Mouse (Mus musculus): Measurements from ENCODE around the gene 2900026A02Rik.

2900026A02Rik gene

DNA sequence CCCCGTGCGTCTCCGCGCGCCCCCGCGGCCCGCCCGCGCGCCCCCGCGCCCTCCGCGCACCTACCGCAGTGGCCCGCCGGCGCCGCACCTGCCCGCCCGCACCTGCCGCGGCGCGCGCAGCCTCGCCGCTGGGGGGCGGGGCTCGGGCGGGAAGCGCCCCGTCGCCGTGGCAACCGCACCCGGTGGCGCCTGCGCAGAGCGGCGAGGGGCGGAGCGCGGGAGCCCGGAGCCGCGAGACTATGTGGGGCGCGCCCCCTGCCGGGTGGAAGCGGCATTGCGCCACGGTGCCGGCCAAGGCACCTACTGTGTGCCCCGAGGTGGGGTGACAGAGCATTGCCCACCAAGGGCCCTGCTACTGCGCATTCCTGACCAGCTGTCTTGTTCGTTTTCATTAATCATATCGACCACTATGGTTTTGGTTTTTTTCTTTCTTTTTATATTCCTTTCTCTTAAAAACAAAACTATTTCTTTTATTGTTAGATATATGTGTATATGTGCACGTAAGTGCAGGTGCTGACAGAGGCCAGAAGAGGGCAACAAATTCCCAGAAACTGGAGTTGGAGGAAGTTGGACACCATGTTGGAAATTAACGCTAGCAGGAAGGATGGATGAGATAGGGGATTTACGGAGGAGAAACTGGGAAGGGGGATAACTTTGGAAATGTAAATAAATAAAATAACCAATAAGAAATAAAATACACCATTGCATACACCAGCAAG, at the start of gene 2900026A02Rik:
TSS of gene 2900026A02Rik (minus strand) at position 90 of the 719 bp plus-strand sequence.
- DNase-seq (ENCODE audit: low spot score): peak; percentile 61

GRCm38 (mm10) chr5:113270043-113270442, 49.0 kb upstream of the 2900026A02Rik start:
- DNase-seq (ENCODE audit: low spot score): no peak

DNA sequence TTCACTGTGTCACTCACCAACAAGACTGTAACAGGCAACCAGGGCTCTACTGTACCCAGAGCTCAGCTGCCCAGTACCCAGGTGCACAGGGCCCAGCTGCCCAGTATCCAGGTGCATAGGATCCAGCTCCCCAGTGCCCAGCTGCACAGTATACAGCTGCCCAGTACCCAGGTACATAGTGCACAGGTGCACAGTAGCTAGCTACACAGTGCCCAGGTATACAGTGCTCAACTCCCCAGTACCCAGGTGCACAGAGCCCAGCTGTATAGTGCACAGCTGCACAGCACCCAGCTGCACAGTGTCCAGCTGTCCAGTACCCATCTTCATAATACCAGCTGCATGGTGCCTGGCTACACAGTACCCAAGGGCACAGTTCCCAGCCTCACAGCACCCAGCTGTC, 47.2 kb upstream of the 2900026A02Rik start:
- no peak for DNase-seq (ENCODE audit: low spot score)

DNA sequence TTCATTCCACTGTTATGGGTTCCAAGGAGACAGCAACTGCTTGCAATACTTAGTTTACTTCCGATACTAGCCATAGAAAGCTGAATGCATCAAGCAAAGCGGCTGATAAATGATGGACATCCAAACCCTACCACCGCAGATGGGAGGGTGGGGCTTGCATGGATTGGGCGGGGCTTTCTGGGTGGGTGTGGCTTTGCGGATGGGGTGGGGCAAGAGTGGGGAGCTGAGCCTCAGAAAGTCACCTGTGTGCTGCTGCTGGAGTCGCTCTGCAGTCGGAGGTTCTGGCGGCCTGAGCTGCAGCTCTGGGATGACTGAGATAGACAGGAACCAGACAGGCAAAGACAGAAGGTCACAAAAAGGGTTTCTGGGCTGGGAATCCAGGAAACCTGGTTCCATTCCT, 44.6 kb upstream of the 2900026A02Rik start:
- no peak for DNase-seq (ENCODE audit: low spot score)

DNA sequence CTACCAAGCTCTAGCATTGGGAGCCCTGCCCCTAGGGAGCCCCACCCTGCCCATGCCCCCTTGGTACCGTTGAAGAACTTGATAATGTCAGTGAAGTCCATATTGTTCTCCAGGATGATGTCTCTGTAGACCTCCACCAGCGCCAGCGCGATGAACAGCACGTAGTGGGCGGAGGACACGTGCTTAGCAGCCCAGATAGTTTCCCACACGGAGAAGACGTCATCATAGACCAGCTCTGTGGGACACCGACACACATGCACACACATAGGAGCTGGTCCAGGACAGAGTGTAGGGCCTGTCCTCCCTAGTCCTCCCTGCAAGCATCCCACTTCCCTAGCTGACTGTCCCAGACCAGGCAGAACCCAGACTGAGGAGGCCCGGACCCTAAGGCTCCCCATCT, 29.8 kb upstream of the 2900026A02Rik start:
- no peak for DNase-seq (ENCODE audit: low spot score)

- DNase-seq (ENCODE audit: low spot score): no peak
Measured at GRCm38 (mm10) chr5:113249263-113249930, 28.4 kb upstream of the 2900026A02Rik start.

DNA sequence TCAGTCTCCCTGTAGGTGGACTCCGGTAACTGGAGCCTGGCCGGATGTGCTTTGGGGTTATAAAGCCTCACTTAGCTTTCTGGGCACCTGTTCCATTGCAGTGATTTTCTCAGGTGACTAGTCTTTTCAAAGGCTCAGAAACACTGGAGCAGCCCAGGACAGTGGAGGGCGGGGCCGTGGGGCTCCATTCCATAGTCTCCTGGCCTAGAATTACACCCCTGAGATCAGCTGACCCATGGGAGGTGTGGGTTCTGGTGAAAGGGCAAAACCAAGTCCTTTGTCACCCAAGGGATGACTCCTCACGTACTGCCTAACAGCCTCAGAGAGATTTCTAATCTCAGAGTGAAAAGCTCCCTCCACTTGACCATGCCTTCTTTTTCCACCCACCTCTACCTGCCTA, 9.2 kb upstream of the 2900026A02Rik start:
- DNase-seq (ENCODE audit: low spot score): no peak

GRCm38 (mm10) chr5:113226632-113227102, 5.6 kb upstream of the 2900026A02Rik start, which contains the start of gene Tmem211:
Gene Tmem211 (plus strand): TSS chr5:113226909.
- peak; percentile 66 for DNase-seq (ENCODE audit: low spot score)

GRCm38 (mm10) chr5:113225686-113226435, 4.8 kb upstream of the 2900026A02Rik start:
- no peak for DNase-seq (ENCODE audit: low spot score)

GRCm38 (mm10) chr5:113225271-113225670, 4.2 kb upstream of the 2900026A02Rik start:
- no peak for DNase-seq (ENCODE audit: low spot score)

DNA sequence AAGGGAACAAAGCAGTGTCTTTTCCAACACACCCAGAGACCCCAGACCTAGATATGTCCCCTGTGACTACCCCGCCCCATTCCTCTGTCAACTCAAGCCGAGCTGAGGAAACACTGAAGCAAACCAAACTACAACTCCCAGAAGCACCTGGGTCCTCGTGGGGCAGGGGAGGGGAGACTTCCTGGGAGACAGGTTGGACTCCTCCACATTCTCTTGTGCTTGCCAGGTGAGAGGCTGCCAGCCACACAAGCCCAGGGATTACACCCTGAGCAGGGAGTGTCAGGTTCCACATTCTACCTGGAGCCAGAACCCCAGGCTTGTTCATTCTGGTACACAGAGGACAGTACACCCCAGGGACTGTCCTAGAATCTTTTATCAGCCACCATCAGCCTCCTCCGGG, 2.9 kb upstream of the 2900026A02Rik start:
- no peak for DNase-seq (ENCODE audit: low spot score)

GRCm38 (mm10) chr5:113220383-113221146, 471 bp downstream of the 2900026A02Rik start:
- no peak for DNase-seq (ENCODE audit: low spot score)

DNA sequence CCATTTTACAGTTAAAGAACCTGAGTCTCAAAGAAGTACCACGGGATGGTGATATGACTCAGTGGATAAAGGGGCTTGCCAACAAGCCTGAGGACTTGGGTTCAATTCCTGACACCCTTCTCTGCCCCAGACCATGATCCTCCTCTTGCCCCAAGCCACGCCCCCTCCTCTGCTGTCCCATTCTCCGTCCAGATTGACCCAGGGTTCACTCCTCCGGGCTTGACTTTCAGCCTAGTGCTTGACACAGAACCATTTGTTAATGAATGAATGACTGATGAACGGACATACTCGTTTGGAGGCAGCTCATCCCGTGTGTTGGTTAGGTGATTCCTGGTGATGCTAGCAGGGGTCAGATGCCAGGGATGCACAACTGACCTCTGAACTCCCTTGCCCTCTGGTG, 1.2 kb downstream of the 2900026A02Rik start:
- no peak for DNase-seq (ENCODE audit: low spot score)

GRCm38 (mm10) chr5:113219450-113219849, 1.6 kb downstream of the 2900026A02Rik start:
- DNase-seq (ENCODE audit: low spot score): no peak

DNA sequence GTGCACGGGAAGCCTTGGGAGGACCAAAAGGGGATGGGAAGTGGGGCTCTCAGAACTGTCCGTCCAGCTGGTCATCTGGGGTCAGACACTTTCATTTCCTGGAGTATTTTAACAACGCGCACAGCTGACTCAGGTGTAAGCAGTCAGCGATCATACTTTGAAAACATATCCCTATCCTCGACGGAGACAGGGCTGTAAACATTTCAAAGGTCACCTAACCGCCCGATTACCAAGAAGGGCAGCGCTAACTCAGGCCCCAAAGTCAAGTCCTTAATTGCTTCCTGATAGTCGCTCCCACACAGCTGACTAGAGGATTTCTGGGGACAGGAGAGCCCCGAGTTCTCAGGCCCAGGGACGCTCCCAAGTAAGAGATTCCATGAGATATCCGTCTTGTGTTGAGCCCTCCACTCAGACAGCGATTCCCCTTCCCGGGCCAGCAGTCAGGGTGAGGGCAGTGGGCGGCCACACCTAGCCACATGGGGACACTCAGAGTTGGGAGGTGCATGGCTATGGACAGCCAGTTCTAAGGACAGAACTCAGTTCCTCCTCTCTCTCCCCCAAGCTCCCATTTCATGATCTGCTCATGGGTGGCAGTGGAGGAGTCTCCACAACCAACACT, 2.3 kb downstream of the 2900026A02Rik start:
- no peak for DNase-seq (ENCODE audit: low spot score)

GRCm38 (mm10) chr5:113217076-113217475, 4.0 kb downstream of the 2900026A02Rik start:
- DNase-seq (ENCODE audit: low spot score): no peak

DNA sequence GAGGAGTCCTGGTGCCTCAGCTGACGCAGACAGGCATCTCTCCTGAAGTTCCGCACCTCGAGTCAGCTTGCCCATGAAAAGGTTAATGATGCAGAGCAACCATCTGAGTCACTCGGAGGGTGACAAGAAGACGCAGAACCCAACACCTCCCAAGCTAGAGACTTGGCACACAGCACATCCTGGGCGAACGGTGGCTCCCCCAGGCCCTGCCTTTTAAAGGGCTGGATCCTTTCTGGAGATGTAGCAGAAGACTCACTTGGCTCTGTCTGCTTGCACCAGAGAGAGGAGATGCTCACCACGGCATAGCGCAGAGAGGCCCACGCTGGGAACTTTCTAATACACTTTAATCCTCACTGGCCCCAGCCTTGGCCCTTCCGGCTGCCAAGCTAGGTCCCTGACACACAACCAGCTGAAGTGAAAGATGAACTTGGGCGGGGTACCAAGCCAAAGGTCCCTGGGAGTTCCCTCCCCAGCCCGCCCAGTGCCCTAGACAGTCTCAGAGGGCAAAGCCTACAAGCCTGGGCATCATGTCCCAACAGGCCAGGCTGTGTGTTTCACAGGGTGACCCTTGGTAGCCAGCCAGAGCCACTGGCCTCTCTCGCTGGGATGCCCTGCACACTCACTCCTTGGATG, 4.6 kb downstream of the 2900026A02Rik start:
- DNase-seq (ENCODE audit: low spot score): no peak

DNA sequence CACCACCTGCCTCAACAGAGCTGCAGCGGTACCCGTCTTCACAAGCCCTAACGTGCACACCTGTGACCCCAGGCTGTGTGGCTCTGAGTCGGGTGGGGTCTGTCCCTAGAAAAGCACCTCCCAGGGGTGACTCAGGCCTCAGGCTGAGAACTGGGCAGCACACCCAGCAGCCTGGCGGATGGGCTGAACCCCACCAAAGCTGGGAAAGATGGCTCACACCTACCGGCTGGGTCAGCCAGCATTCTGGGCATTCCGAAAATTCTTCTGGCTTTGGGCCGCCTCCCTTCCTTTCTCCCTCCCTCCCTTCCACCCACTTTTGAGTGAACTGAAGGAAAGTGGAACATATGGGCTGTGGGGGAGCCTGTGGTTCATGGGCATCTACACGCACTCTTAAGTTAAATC, 5.4 kb downstream of the 2900026A02Rik start:
- DNase-seq (ENCODE audit: low spot score): no peak

DNA sequence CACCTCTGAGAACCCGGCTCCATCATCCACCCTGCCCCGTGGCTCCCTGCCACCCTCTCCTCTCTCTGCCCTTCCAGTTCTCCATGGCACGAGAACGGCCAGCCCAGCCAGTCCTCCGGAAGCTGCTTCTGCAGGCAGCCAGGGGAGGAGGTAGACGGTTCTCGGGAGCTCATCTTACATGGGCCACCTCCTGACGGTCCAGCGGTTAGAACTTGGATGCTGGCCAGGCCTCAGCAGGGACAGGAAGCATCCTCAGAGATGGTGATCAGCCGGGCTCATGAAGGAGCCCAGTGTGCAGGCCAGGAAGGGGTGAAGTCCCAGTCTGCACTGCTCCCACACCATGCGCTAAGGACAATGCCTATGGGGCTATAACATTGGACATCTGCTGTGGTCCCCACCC, 6.6 kb downstream of the 2900026A02Rik start:
- no peak for DNase-seq (ENCODE audit: low spot score)

- DNase-seq (ENCODE audit: low spot score): no peak
Measured at GRCm38 (mm10) chr5:113214041-113214440, 7.0 kb downstream of the 2900026A02Rik start.
